Comparison of ENCODE assay signal across 34 mouse cellular contexts in the genomic region with DNA sequence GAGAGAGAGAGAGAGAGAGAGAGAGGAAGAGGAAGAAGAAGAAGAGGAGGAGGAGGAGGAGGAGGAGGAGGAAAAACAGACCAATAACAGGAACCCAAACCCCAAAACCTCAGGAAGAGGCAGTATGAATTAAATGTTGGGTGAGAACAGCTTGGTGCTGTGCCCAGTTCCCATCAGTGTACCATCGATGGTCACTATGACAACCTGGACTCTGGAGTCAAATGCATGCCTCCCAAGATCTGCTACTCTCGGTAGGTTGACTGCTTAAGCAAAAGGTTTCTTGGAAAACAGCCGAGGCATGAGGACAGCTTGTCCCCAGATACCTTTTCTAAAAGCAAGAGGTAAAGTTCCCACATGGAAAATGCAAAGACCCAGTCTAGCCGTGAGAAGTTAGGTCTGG. TPM values are rescaled to one million over a fixed set of nuclear protein-coding genes. Genes with fewer than 3 reads are reported as not detected.
A peak's percentile ranks its signal among the peaks of the same experiment; 100 is the strongest.
DNase-seq lines count a peak whose midpoint lies in the region; ATAC-seq lines count a peak whose summit lies in the region.
"Had no signal": no experiment of that assay in that cellular context is flagged by ENCODE, and none has a peak within 500 bp of the region (broad histone marks: within the 10 kb centered on the region; RNA-seq: fewer than 3 reads in every experiment).

No protein-coding gene starts in this region.

- H3K4me3 ChIP-seq in hindbrain, embryonic 16.5 days (ENCODE audit: low read length), result no peak overlapping the region
- H3K4me3 ChIP-seq in hindbrain, embryonic 14.5 days (replicated peaks; ENCODE audit: low read length), result no peak overlapping the region
- H3K4me3 ChIP-seq: embryonic facial prominence, embryonic 13.5 days; forebrain, embryonic 10.5 days; gastrocnemius, adult 2 months; hindbrain, embryonic 13.5 days; kidney, embryonic 15.5 days; layer of hippocampus, adult 2 months; neural tube, embryonic 15.5 days had no signal

- H3K9ac ChIP-seq in hindbrain, embryonic 16.5 days (ENCODE audit: low read depth, low read length), result no peak overlapping the region
- no peak overlapping the region for H3K9ac ChIP-seq in hindbrain, embryonic 14.5 days
- H3K9ac ChIP-seq: embryonic facial prominence, embryonic 13.5 days; hindbrain, embryonic 13.5 days; kidney, embryonic 15.5 days; liver, embryonic 14.5 days; neural tube, embryonic 15.5 days had no signal

- no peaks in the 10 kb centered on the region for H3K27me3 ChIP-seq in hindbrain, embryonic 16.5 days (replicated peaks; ENCODE audit: control insufficient read depth, insufficient read depth, low read length)
- no peaks in the 10 kb centered on the region for H3K27me3 ChIP-seq in hindbrain, embryonic 14.5 days (ENCODE audit: control insufficient read depth, insufficient read depth, low read length)
- H3K27me3 ChIP-seq: CH12.LX; embryonic facial prominence, embryonic 13.5 days; hindbrain, embryonic 13.5 days; kidney, embryonic 15.5 days; neural tube, embryonic 15.5 days had no signal

- H3K4me2 ChIP-seq in hindbrain, embryonic 16.5 days (ENCODE audit: low read length), result no peak overlapping the region
- no peak overlapping the region for H3K4me2 ChIP-seq in hindbrain, embryonic 14.5 days (replicated peaks)
- H3K4me2 ChIP-seq: embryonic facial prominence, embryonic 13.5 days; heart, embryonic 11.5 days; hindbrain, embryonic 13.5 days; kidney, embryonic 15.5 days; neural tube, embryonic 15.5 days had no signal

- peaks cover 3% of the 10 kb centered on the region; the same call in 1 of the 2 replicates for H3K9me3 ChIP-seq in hindbrain, embryonic 16.5 days (ENCODE audit: control insufficient read depth, low read length)
- H3K9me3 ChIP-seq in hindbrain, embryonic 14.5 days (ENCODE audit: control insufficient read depth, low read length), result peaks cover 11% of the 10 kb centered on the region; the same call in 1 of the 2 replicates
- H3K9me3 ChIP-seq: neural tube, embryonic 15.5 days had no signal

- no peak overlapping the region for H3K27ac ChIP-seq in hindbrain, embryonic 16.5 days (ENCODE audit: low read depth, low read length)
- H3K27ac ChIP-seq in hindbrain, embryonic 14.5 days, result no peak overlapping the region
- H3K27ac ChIP-seq: embryonic facial prominence, embryonic 13.5 days; forebrain, embryonic 10.5 days; gastrocnemius, adult 2 months; hindbrain, embryonic 13.5 days; kidney, embryonic 15.5 days; layer of hippocampus, adult 2 months; liver, embryonic 14.5 days; macrophage; neural tube, embryonic 15.5 days had no signal

- ATAC-seq in hindbrain, embryonic 16.5 days, result peak; percentile 60; the same call in 1 of the 2 replicates
- ATAC-seq in hindbrain, embryonic 14.5 days (ENCODE audit: low FRiP score), result no peak

- no peaks in the 10 kb centered on the region; the same call in 1 of the 2 replicates for H3K4me1 ChIP-seq in hindbrain, embryonic 16.5 days (ENCODE audit: control insufficient read depth, insufficient read depth, low read depth, low read length)
- H3K4me1 ChIP-seq in hindbrain, embryonic 14.5 days (replicated peaks; ENCODE audit: control insufficient read depth, insufficient read depth, low read length), result no peaks in the 10 kb centered on the region
- H3K4me1 ChIP-seq: embryonic facial prominence, embryonic 13.5 days; forebrain, embryonic 10.5 days; hindbrain, embryonic 13.5 days; kidney, embryonic 15.5 days; neural tube, embryonic 15.5 days had no signal

- no peaks in the 10 kb centered on the region for H3K36me3 ChIP-seq in hindbrain, embryonic 16.5 days (ENCODE audit: control insufficient read depth, insufficient read depth, low read length)
- no peaks in the 10 kb centered on the region for H3K36me3 ChIP-seq in hindbrain, embryonic 14.5 days (replicated peaks; ENCODE audit: control insufficient read depth, insufficient read depth)
- H3K36me3 ChIP-seq: embryonic facial prominence, embryonic 13.5 days; forebrain, embryonic 10.5 days; hindbrain, embryonic 13.5 days; kidney, embryonic 15.5 days; neural tube, embryonic 15.5 days had no signal

- 62% methylated on average over 4 of the region's 4 CpGs for WGBS in hindbrain, embryonic 16.5 days
- 61% methylated on average over 4 of the region's 4 CpGs for WGBS in hindbrain, embryonic 14.5 days

- peak; percentile 66 to 74 for DNase-seq in cerebellum, postnatal 10 days
- no peak for DNase-seq in cerebellum, adult 11 months
- no peak for DNase-seq in hindbrain, embryonic 14.5 days (ENCODE audit: low spot score)
- DNase-seq in right cerebral cortex, adult 18-20 months, result peak; percentile 8
- DNase-seq in right cerebral cortex, postnatal 25 days, result no peak
- DNase-seq in Muller cell, postnatal 12 days (ENCODE audit: inconsistent ontology term), result peak; percentile 21
- no peak for DNase-seq in kidney, postnatal 36 days
- DNase-seq: cerebellum, adult 8-10 months; gastrocnemius, adult 2 months; gastrocnemius, postnatal 36 days; heart, adult 18-20 months; heart, postnatal 36 days; kidney, adult 18-20 months; kidney, postnatal 25 days; layer of hippocampus, postnatal 36 days; liver; lung, adult 2 months; lung, postnatal 10 days; midbrain, embryonic 14.5 days; thymus, postnatal 25 days had no signal

RNA-seq across cellular contexts. Expression of a gene that starts 25.4 kb away (rescaled TPM):
- not detected in 2 replicates for polyA plus RNA-seq in hindbrain, embryonic 16.5 days (2015; fragmentation: Nextera tagmentation; extraction: Ambion mirVana)
- not detected in 2 replicates for polyA plus RNA-seq in hindbrain, embryonic 14.5 days (2014; fragmentation: Nextera tagmentation; extraction: Ambion mirVana)
- polyA plus RNA-seq: C2C12; embryonic facial prominence, embryonic 13.5 days; forebrain, embryonic 10.5 days; frontal cortex, adult 2 months; heart, embryonic 11.5 days; hindbrain, embryonic 13.5 days; intestine, embryonic 14.5 days; liver, embryonic 14.5 days; macrophage; midbrain, embryonic 14.5 days; neural tube, embryonic 15.5 days had no signal

RNA-seq across cellular contexts. Expression of a gene that starts 48.3 kb away (rescaled TPM):
- polyA plus RNA-seq in hindbrain, embryonic 16.5 days (2015; fragmentation: Nextera tagmentation; extraction: Ambion mirVana), result 0.40 and 0.80 TPM in 2 replicates
- polyA plus RNA-seq in hindbrain, embryonic 14.5 days (2014; fragmentation: Nextera tagmentation; extraction: Ambion mirVana), result 0.52 TPM in 2 replicates
- polyA plus RNA-seq: C2C12 had no signal

Comparison
In these comparisons a context has a peak if more than half of its experiments do, and no peak if none do; other contexts are left out.
1. DNase-seq: peak in cerebellum, postnatal 10 days (2 of 2), right cerebral cortex, adult 18-20 months (single experiment) and Muller cell, postnatal 12 days (single experiment); none in cerebellum, adult 11 months (single experiment), hindbrain, embryonic 14.5 days (single experiment), right cerebral cortex, postnatal 25 days (single experiment) and kidney, postnatal 36 days (0 of 2).